Mouse (Mus musculus) right cerebral cortex, postnatal 4 days (tissue): ENCODE results near the gene Kidins220.
A peak's percentile ranks its signal among the peaks of the same experiment; 100 is the strongest.

Source experiments
- DNase-seq: peaks from one replicate; pipeline ENCODE4 v3.0.0-alpha.2; 2022

Kidins220 gene

GRCm38 (mm10) chr12:24963393-24964022 is 11.2 kb upstream of the Kidins220 start:
- DNase-seq = no peak

GRCm38 (mm10) chr12:24965406-24965805 is 9.3 kb upstream of the Kidins220 start:
- DNase-seq = no peak

- no peak for DNase-seq
Observed at GRCm38 (mm10) chr12:24966046-24966445, 8.7 kb upstream of the Kidins220 start.

- DNase-seq = no peak
Observed at GRCm38 (mm10) chr12:24971490-24972200, 3.1 kb upstream of the Kidins220 start.

GRCm38 (mm10) chr12:24972371-24973350 is 2.1 kb upstream of the Kidins220 start:
- no peak for DNase-seq

- no peak for DNase-seq
Observed at GRCm38 (mm10) chr12:24973586-24973985, 1.1 kb upstream of the Kidins220 start.

- peak; percentile 51 for DNase-seq
Observed at GRCm38 (mm10) chr12:24975115-24975733, 499 bp downstream of the Kidins220 start.

GRCm38 (mm10) chr12:24985226-24985625 is 10.5 kb downstream of the Kidins220 start:
- no peak for DNase-seq

- no peak for DNase-seq
Observed at GRCm38 (mm10) chr12:24995350-24995749, 20.6 kb downstream of the Kidins220 start.

GRCm38 (mm10) chr12:25005350-25005749 is 30.6 kb downstream of the Kidins220 start:
- DNase-seq = no peak

GRCm38 (mm10) chr12:25009957-25010356 is 35.2 kb downstream of the Kidins220 start:
- DNase-seq = no peak

- DNase-seq = no peak
Observed at GRCm38 (mm10) chr12:25010416-25010815, 35.7 kb downstream of the Kidins220 start.

GRCm38 (mm10) chr12:25011733-25012367 is 37.1 kb downstream of the Kidins220 start:
- no peak for DNase-seq

- DNase-seq = no peak
Observed at GRCm38 (mm10) chr12:25012555-25013540, 38.1 kb downstream of the Kidins220 start.

- DNase-seq = no peak
Observed at GRCm38 (mm10) chr12:25014307-25014927, 39.7 kb downstream of the Kidins220 start.

GRCm38 (mm10) chr12:25014938-25015337 is 40.2 kb downstream of the Kidins220 start:
- no peak for DNase-seq

GRCm38 (mm10) chr12:25016995-25017394 is 42.3 kb downstream of the Kidins220 start:
- no peak for DNase-seq

GRCm38 (mm10) chr12:25021057-25021456 is 46.3 kb downstream of the Kidins220 start:
- no peak for DNase-seq

GRCm38 (mm10) chr12:25024862-25025545 is 50.3 kb downstream of the Kidins220 start:
- peak; percentile 41 for DNase-seq

GRCm38 (mm10) chr12:25026308-25026707 is 51.6 kb downstream of the Kidins220 start:
- no peak for DNase-seq
